Mouse (Mus musculus) small intestine, adult 2 months (tissue): ENCODE measurements around the gene Csf2rb2. TPM values are rescaled to one million over a fixed set of nuclear protein-coding genes. Genes with fewer than 3 reads are reported as not detected.

ENCODE experiments used
- H3K27ac ChIP-seq: fragments of 200-500 bp; 2 replicates; pipeline ENCODE4 v1.5.1; 2012; ENCODE audit warnings: low read depth, low read length, control low read depth, inconsistent platforms; ENCODE audit not compliant: insufficient read depth
- H3K27me3 ChIP-seq: fragments of 200-500 bp; 2 replicates; pipeline ENCODE4 v1.6.1; 2012; ENCODE audit warnings: mild to moderate bottlenecking, moderate library complexity, low read length, inconsistent platforms; ENCODE audit not compliant: control insufficient read depth, insufficient read depth
- H3K36me3 ChIP-seq: fragments of 200-500 bp; 2 replicates; pipeline ENCODE4 v1.6.1; 2012; ENCODE audit warnings: mild to moderate bottlenecking, low read length, control low read depth, inconsistent platforms; ENCODE audit not compliant: control insufficient read depth, insufficient read depth
- H3K4me1 ChIP-seq: fragments of 200-500 bp; 2 replicates; pipeline ENCODE4 v1.6.1; 2012; ENCODE audit warnings: low read length, inconsistent platforms, mixed read lengths; ENCODE audit not compliant: control insufficient read depth, insufficient read depth, insufficient read length
- H3K4me3 ChIP-seq: fragments of 200-500 bp; 2 replicates; pipeline ENCODE4 v1.5.1; 2012; ENCODE audit warnings: low read depth, mild to moderate bottlenecking, control low read depth, inconsistent platforms, low read length, moderate library complexity
- CTCF ChIP-seq: fragments of 200-500 bp; IDR thresholded peaks from 2 replicates; pipeline ENCODE4 v1.5.1; 2012; ENCODE audit warnings: low read depth, mild to moderate bottlenecking, control low read depth, inconsistent platforms, low read length, moderate library complexity, mixed read lengths; ENCODE audit not compliant: insufficient replicate concordance, insufficient read length; ENCODE audit errors: extremely low read depth
- POLR2A ChIP-seq: fragments of 200-500 bp; IDR thresholded peaks from 2 replicates; pipeline ENCODE4 v1.6.1; 2012; ENCODE audit warnings: low read depth, mild to moderate bottlenecking, control low read depth, inconsistent platforms, low read length, moderate library complexity
- WGBS: fragments of 180-500 bp; shearing (Covaris S2); methylation state at CpG from one replicate; pipeline ENCODE4 v1.1.7; 2018; 5-methylcytosine and 5-hydroxymethylcytosine counted together
- polyA plus RNA-seq: library from polyadenylated mRNA; depleted of rRNA; stranded (reverse); fragments of >200 nt; gene quantifications from 2 replicates; pipeline ENCODE4 v1.2.3, GENCODE M21; 2012; rRNA removed

The Csf2rb2 gene
- polyA plus RNA-seq, 1 experiment: 3.5 TPM

DNA sequence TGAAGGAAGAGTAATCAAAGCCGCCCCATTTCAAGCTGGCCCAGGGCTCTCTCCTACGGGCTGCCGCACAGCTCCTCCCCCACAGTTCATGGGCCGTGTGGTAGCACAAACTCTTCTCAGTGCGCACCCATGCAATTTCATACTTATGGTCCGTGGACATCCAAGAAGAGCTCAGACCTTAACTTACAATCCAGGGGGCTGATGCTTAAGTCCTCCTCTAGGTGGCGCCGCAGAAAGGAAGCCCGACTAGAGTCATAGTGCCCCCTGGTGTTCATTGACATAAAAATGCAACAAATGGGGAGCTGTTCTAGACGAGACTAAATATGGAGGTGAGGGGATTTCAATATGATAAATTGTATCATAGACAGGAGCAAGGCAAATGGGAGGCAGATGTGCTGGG is 66.1 kb downstream of the Csf2rb2 start:
- H3K36me3 ChIP-seq: no peaks in the 10 kb centered on the region
- no peak for TF ChIP-seq POLR2A
- peak; percentile 99; the same call in 1 of the 2 replicates for TF ChIP-seq CTCF
- H3K27me3 ChIP-seq: no peaks in the 10 kb centered on the region
- H3K4me1 ChIP-seq: peaks cover 10% of the 10 kb centered on the region; the same call in 1 of the 2 replicates
- no peak overlapping the region for H3K4me3 ChIP-seq
- 22% methylated on average over 10 of the region's 10 CpGs for WGBS
- H3K27ac ChIP-seq: no peak overlapping the region

DNA sequence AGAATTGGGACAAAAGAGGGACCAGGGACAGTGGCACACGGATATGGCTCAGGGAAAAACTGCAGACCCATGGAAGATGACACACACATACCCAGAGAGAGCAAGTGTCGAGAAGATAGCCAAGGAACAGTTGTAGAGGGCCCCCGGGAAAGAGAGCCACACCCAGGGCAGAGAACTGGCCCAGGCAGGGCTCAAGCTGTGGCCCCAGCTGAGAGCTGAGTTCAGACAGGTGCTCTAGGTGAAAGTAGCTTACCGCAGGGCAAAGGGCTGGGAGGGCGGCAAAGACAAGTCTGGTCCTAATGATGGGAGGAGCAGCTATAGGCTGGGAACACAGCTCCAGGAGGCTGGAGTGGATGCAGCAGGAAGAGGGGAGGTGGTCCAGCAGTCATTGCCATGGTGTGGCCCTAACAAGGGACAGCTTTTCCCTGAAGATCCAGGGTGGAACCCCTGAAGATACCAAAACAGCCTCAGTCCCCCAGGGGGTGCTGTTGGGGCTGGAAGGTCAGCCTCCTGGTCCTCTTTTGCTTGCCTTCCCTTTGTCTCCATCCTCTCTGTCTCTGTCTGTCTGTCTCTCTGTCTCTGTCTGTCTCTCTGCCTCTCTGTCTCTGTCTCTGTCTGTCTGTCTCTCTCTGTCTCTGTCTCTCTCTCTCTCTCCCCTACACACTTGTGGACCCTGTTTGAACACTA is 70.6 kb downstream of the Csf2rb2 start:
- TF ChIP-seq CTCF: no peak
- TF ChIP-seq POLR2A: no peak
- WGBS: 34% methylated on average over 5 of the region's 5 CpGs
- Histone ChIP-seq H3K4me1 (peaks cover 12% of the 10 kb centered on the region; the same call in 1 of the 2 replicates), H3K36me3 (no peaks in the 10 kb centered on the region), H3K4me3 (no peak overlapping the region), H3K27ac (peak overlapping the region; percentile 71), H3K27me3 (no peaks in the 10 kb centered on the region)

Other genes with a start within 250 kb of the Csf2rb2 start
- 0.04 TPM in 1 of 2 replicates, not detected in the other for gene Cacng2, start 185.7 kb downstream of the Csf2rb2 start, polyA plus RNA-seq
- gene Ift27, start 131.6 kb downstream of the Csf2rb2 start, polyA plus RNA-seq: 9.3 and 18.7 TPM in 2 replicates
- gene Pvalb, start 99.3 kb downstream of the Csf2rb2 start, polyA plus RNA-seq: not detected in 2 replicates
- 11.7 and 14.6 TPM in 2 replicates for gene Ncf4, start 60.9 kb downstream of the Csf2rb2 start, polyA plus RNA-seq
- gene Csf2rb, start 20.0 kb upstream of the Csf2rb2 start, polyA plus RNA-seq: 8.9 and 9.1 TPM in 2 replicates
- not detected in 2 replicates for gene Tex33, start 90.2 kb upstream of the Csf2rb2 start, polyA plus RNA-seq
- gene Tst, start 100.2 kb upstream of the Csf2rb2 start, polyA plus RNA-seq: 17.7 and 30.3 TPM in 2 replicates
- gene Mpst, start 100.7 kb upstream of the Csf2rb2 start, polyA plus RNA-seq: 115 and 177 TPM in 2 replicates
- gene Kctd17, start 122.8 kb upstream of the Csf2rb2 start, polyA plus RNA-seq: 46.8 and 52.9 TPM in 2 replicates
- 0.11 and 0.14 TPM in 2 replicates for gene Tmprss6, start 162.9 kb upstream of the Csf2rb2 start, polyA plus RNA-seq
- 7.2 and 11.8 TPM in 2 replicates for gene Il2rb, start 189.6 kb upstream of the Csf2rb2 start, polyA plus RNA-seq
- gene C1qtnf6, start 225.7 kb upstream of the Csf2rb2 start, polyA plus RNA-seq: 7.9 and 8.1 TPM in 2 replicates
- 0.44 and 1.4 TPM in 2 replicates for gene Sstr3, start 239.0 kb upstream of the Csf2rb2 start, polyA plus RNA-seq